Mouse (Mus musculus) stomach, embryonic 15.5 days (tissue): Measurements from ENCODE around the gene Etaa1. TPM values are rescaled to one million over a fixed set of nuclear protein-coding genes. Genes with fewer than 3 reads are reported as not detected.

Experiments
- ATAC-seq: fragments of 200-750 bp; cut with Nextera tagmentation; 2 replicates; pipeline ENCODE4 v1.8.0; 2017; ENCODE audit warnings: low read depth, moderate number of reproducible peaks, moderate TSS enrichment; ENCODE audit not compliant: insufficient read depth, low FRiP score
- H3K27ac ChIP-seq: fragments of 300-500 bp; sonication (generic); 2 replicates; pipeline ENCODE4 v1.5.1; 2015; ENCODE audit warnings: mild to moderate bottlenecking, inconsistent platforms
- H3K27me3 ChIP-seq: fragments of 300-500 bp; sonication (generic); replicated peaks from 2 replicates; pipeline ENCODE4 v1.6.1; 2015; ENCODE audit warnings: inconsistent platforms
- H3K36me3 ChIP-seq: fragments of 300-500 bp; sonication (generic); 2 replicates; pipeline ENCODE4 v1.6.1; 2015; ENCODE audit warnings: inconsistent platforms
- H3K4me1 ChIP-seq: fragments of 300-500 bp; sonication (generic); 2 replicates; pipeline ENCODE4 v1.6.1; 2015; ENCODE audit warnings: inconsistent platforms
- H3K4me2 ChIP-seq: fragments of 300-500 bp; sonication (generic); 2 replicates; pipeline ENCODE4 v1.6.1; 2015; ENCODE audit warnings: mild to moderate bottlenecking, inconsistent platforms
- H3K4me3 ChIP-seq: fragments of 300-500 bp; sonication (generic); replicated peaks from 2 replicates; pipeline ENCODE4 v1.5.1; 2015; ENCODE audit warnings: inconsistent platforms
- H3K9ac ChIP-seq: fragments of 300-500 bp; sonication (generic); 2 replicates; pipeline ENCODE4 v1.6.1; 2015; ENCODE audit warnings: inconsistent platforms
- H3K9me3 ChIP-seq: fragments of 300-500 bp; sonication (generic); 2 replicates; pipeline ENCODE4 v1.6.1; 2016; ENCODE audit warnings: inconsistent platforms
- WGBS: fragments of 180-500 bp; shearing (Covaris S2); methylation state at CpG from one replicate; pipeline ENCODE4 v1.1.7; 2015; 5-methylcytosine and 5-hydroxymethylcytosine counted together
- polyA plus RNA-seq: library from polyadenylated mRNA; unstranded; fragments of >200 nt; fragmentation: Nextera tagmentation; extraction: Ambion mirVana; gene quantifications from 2 replicates; pipeline ENCODE4 v1.2.1, GENCODE M21; 2015

The Etaa1 gene
- 11.0 and 11.8 TPM in 2 replicates for polyA plus RNA-seq

- WGBS: under 1% methylated on average over 69 of the region's 69 CpGs
- no peaks in the 10 kb centered on the region for H3K27me3 ChIP-seq
- peak; percentile 100 for ATAC-seq
Measured at GRCm38 (mm10) chr11:17953231-17954134, at the start of gene Etaa1. Gene Etaa1 (minus strand): TSS chr11:17953875.

GRCm38 (mm10) chr11:17994151-17994550, 40.5 kb upstream of the Etaa1 start:
- Histone ChIP-seq H3K4me2 (no peak overlapping the region), H3K27ac (no peak overlapping the region), H3K36me3 (no peaks in the 10 kb centered on the region), H3K9me3 (no peaks in the 10 kb centered on the region), H3K4me3 (no peak overlapping the region), H3K9ac (no peak overlapping the region), H3K4me1 (no peaks in the 10 kb centered on the region), H3K27me3 (no peaks in the 10 kb centered on the region)
- WGBS: 80% methylated on average over 3 of the region's 3 CpGs
- ATAC-seq: no peak

More at GRCm38 (mm10) chr11:17953231-17954134, at the start of gene Etaa1:
- Histone ChIP-seq H3K27ac (peak within 1 kb of the TSS; percentile 95), H3K4me1 (no peaks in the 10 kb centered on the region), H3K9me3 (no peaks in the 10 kb centered on the region), H3K4me2 (peak within 1 kb of the TSS; percentile 57), H3K36me3 (peaks cover 9% of the 10 kb centered on the region; the same call in 1 of the 2 replicates), H3K9ac (peak within 1 kb of the TSS; percentile 93), H3K4me3 (peak within 1 kb of the TSS; percentile 99)

- H3K9ac ChIP-seq: no peak overlapping the region
- no peak overlapping the region for H3K4me3 ChIP-seq
- no peaks in the 10 kb centered on the region for H3K4me1 ChIP-seq
- 85% methylated on average over 9 of the region's 9 CpGs for WGBS
- H3K4me2 ChIP-seq: no peak overlapping the region
- ATAC-seq: no peak
- H3K27me3 ChIP-seq: no peaks in the 10 kb centered on the region
- no peaks in the 10 kb centered on the region for H3K36me3 ChIP-seq
- H3K9me3 ChIP-seq: no peaks in the 10 kb centered on the region
- no peak overlapping the region for H3K27ac ChIP-seq
Measured at GRCm38 (mm10) chr11:17992311-17992710, 38.6 kb upstream of the Etaa1 start.

GRCm38 (mm10) chr11:17983331-17983730, 29.7 kb upstream of the Etaa1 start:
- no peak overlapping the region for H3K9ac ChIP-seq
- H3K4me2 ChIP-seq: no peak overlapping the region
- no peaks in the 10 kb centered on the region for H3K36me3 ChIP-seq
- no peaks in the 10 kb centered on the region for H3K27me3 ChIP-seq
- H3K27ac ChIP-seq: no peak overlapping the region
- ATAC-seq: no peak
- H3K9me3 ChIP-seq: no peaks in the 10 kb centered on the region
- no peaks in the 10 kb centered on the region for H3K4me1 ChIP-seq
- H3K4me3 ChIP-seq: no peak overlapping the region
- 58% methylated on average over 2 of the region's 2 CpGs for WGBS

- WGBS: 60% methylated on average over 4 of the region's 4 CpGs
- Histone ChIP-seq H3K4me3 (no peak overlapping the region), H3K4me2 (no peak overlapping the region), H3K9ac (no peak overlapping the region), H3K4me1 (no peaks in the 10 kb centered on the region), H3K36me3 (no peaks in the 10 kb centered on the region), H3K27me3 (no peaks in the 10 kb centered on the region), H3K27ac (no peak overlapping the region), H3K9me3 (no peaks in the 10 kb centered on the region)
- ATAC-seq: no peak
Measured at GRCm38 (mm10) chr11:17981246-17981645, 27.6 kb upstream of the Etaa1 start.

- Histone ChIP-seq H3K9me3 (no peaks in the 10 kb centered on the region), H3K9ac (no peak overlapping the region), H3K27me3 (no peaks in the 10 kb centered on the region), H3K4me3 (no peak overlapping the region), H3K36me3 (no peaks in the 10 kb centered on the region), H3K4me1 (no peaks in the 10 kb centered on the region), H3K4me2 (no peak overlapping the region), H3K27ac (no peak overlapping the region)
- no peak for ATAC-seq
- WGBS: 76% methylated on average over 3 of the region's 3 CpGs
Measured at GRCm38 (mm10) chr11:17975581-17975980, 21.9 kb upstream of the Etaa1 start.

GRCm38 (mm10) chr11:17952791-17953190, 884 bp downstream of the Etaa1 start:
- Histone ChIP-seq H3K4me3 (peak overlapping the region; percentile 99), H3K9ac (peak overlapping the region; percentile 93), H3K36me3 (peaks cover 9% of the 10 kb centered on the region; the same call in 1 of the 2 replicates), H3K4me1 (no peaks in the 10 kb centered on the region), H3K27me3 (no peaks in the 10 kb centered on the region), H3K9me3 (no peaks in the 10 kb centered on the region), H3K27ac (peak overlapping the region; percentile 95), H3K4me2 (peak overlapping the region; percentile 57)
- ATAC-seq: no peak
- WGBS: 3% methylated on average over 3 of the region's 3 CpGs

GRCm38 (mm10) chr11:17951336-17951735, 2.3 kb downstream of the Etaa1 start:
- Histone ChIP-seq H3K36me3 (peaks cover 14% of the 10 kb centered on the region; the same call in 1 of the 2 replicates), H3K9ac (no peak overlapping the region), H3K4me3 (no peak overlapping the region), H3K27ac (no peak overlapping the region), H3K4me2 (no peak overlapping the region), H3K4me1 (no peaks in the 10 kb centered on the region), H3K27me3 (no peaks in the 10 kb centered on the region), H3K9me3 (no peaks in the 10 kb centered on the region)
- ATAC-seq: no peak
- 77% methylated on average over 3 of the region's 3 CpGs for whole genome bisulfite sequencing

GRCm38 (mm10) chr11:17939168-17939567, 14.5 kb downstream of the Etaa1 start:
- H3K9ac ChIP-seq: no peak overlapping the region
- no peaks in the 10 kb centered on the region for H3K4me1 ChIP-seq
- H3K4me3 ChIP-seq: no peak overlapping the region

GRCm38 (mm10) chr11:17937931-17938330, 15.7 kb downstream of the Etaa1 start:
- Histone ChIP-seq H3K4me2 (no peak overlapping the region), H3K36me3 (peaks cover 6% of the 10 kb centered on the region), H3K9ac (no peak overlapping the region), H3K27ac (no peak overlapping the region), H3K4me3 (no peak overlapping the region), H3K9me3 (no peaks in the 10 kb centered on the region), H3K4me1 (no peaks in the 10 kb centered on the region), H3K27me3 (no peaks in the 10 kb centered on the region)
- no peak for ATAC-seq

More at GRCm38 (mm10) chr11:17939168-17939567, 14.5 kb downstream of the Etaa1 start:
- peaks cover 6% of the 10 kb centered on the region for H3K36me3 ChIP-seq
- 92% methylated on average over 1 of the region's 1 CpGs for WGBS
- no peak overlapping the region for H3K27ac ChIP-seq
- ATAC-seq: no peak
- no peaks in the 10 kb centered on the region for H3K9me3 ChIP-seq
- no peaks in the 10 kb centered on the region for H3K27me3 ChIP-seq
- H3K4me2 ChIP-seq: no peak overlapping the region

GRCm38 (mm10) chr11:17917905-17918304, 35.8 kb downstream of the Etaa1 start:
- Histone ChIP-seq H3K4me3 (no peak overlapping the region), H3K27ac (no peak overlapping the region), H3K27me3 (no peaks in the 10 kb centered on the region), H3K36me3 (no peaks in the 10 kb centered on the region), H3K9ac (no peak overlapping the region), H3K4me2 (no peak overlapping the region), H3K9me3 (no peaks in the 10 kb centered on the region), H3K4me1 (no peaks in the 10 kb centered on the region)
- no peak for ATAC-seq
- WGBS: 55% methylated on average over 4 of the region's 4 CpGs

- Histone ChIP-seq H3K36me3 (no peaks in the 10 kb centered on the region), H3K9ac (no peak overlapping the region), H3K27me3 (no peaks in the 10 kb centered on the region), H3K9me3 (no peaks in the 10 kb centered on the region), H3K4me3 (no peak overlapping the region), H3K4me1 (no peaks in the 10 kb centered on the region), H3K4me2 (no peak overlapping the region), H3K27ac (no peak overlapping the region)
- ATAC-seq: no peak
- WGBS: 82% methylated on average over 5 of the region's 5 CpGs
Measured at GRCm38 (mm10) chr11:17917101-17917500, 36.6 kb downstream of the Etaa1 start.
